Mouse (Mus musculus) forebrain, embryonic 12.5 days (tissue): ENCODE data around the gene Napb. TPM values are rescaled to one million over a fixed set of nuclear protein-coding genes. Genes with fewer than 3 reads are reported as not detected.
A peak's percentile ranks its signal among the peaks of the same experiment; 100 is the strongest.

Source experiments
- ATAC-seq: fragments of 200-750 bp; cut with Nextera tagmentation; 2 replicates; pipeline ENCODE4 v1.8.0; 2017; ENCODE audit warnings: moderate TSS enrichment; ENCODE audit not compliant: low FRiP score
- H3K27ac ChIP-seq: fragments of 300-500 bp; sonication (generic); 2 replicates; pipeline ENCODE4 v1.5.1; 2016; ENCODE audit warnings: mild to moderate bottlenecking
- H3K27me3 ChIP-seq: fragments of 300-500 bp; sonication (generic); 2 replicates; pipeline ENCODE4 v1.6.1; 2016; ENCODE audit warnings: mild to moderate bottlenecking
- H3K36me3 ChIP-seq: fragments of 300-500 bp; sonication (generic); replicated peaks from 2 replicates; pipeline ENCODE4 v1.6.1; 2016; ENCODE audit warnings: mild to moderate bottlenecking
- H3K4me1 ChIP-seq: fragments of 300-500 bp; sonication (generic); 2 replicates; pipeline ENCODE4 v1.6.1; 2016
- H3K4me2 ChIP-seq: fragments of 300-500 bp; sonication (generic); 2 replicates; pipeline ENCODE4 v1.6.1; 2016; ENCODE audit warnings: mild to moderate bottlenecking, moderate library complexity
- H3K4me3 ChIP-seq: fragments of 300-500 bp; sonication (generic); replicated peaks from 2 replicates; pipeline ENCODE4 v1.5.1; 2016; ENCODE audit warnings: mild to moderate bottlenecking
- H3K9ac ChIP-seq: fragments of 300-500 bp; sonication (generic); 2 replicates; pipeline ENCODE4 v1.6.1; 2016; ENCODE audit warnings: mild to moderate bottlenecking
- H3K9me3 ChIP-seq: fragments of 300-500 bp; sonication (generic); 2 replicates; pipeline ENCODE4 v1.6.1; 2016
- WGBS: fragments of 180-500 bp; shearing (Covaris S2); methylation state at CpG from one replicate; pipeline ENCODE4 v1.1.7; 2016; 5-methylcytosine and 5-hydroxymethylcytosine counted together
- polyA plus RNA-seq: library from polyadenylated mRNA; unstranded; fragments of >200 nt; fragmentation: Nextera tagmentation; extraction: Ambion mirVana; gene quantifications from 2 replicates; pipeline ENCODE4 v1.2.1, GENCODE M21; 2016

Napb gene
- polyA plus RNA-seq, 1 experiment from 2014 or later, result 18.6 TPM

GRCm38 (mm10) chr2:148684972-148685371, 47.3 kb downstream of the Napb start:
- H3K36me3 ChIP-seq, result peaks cover 55% of the 10 kb centered on the region
- no peak for ATAC-seq
- H3K4me3 ChIP-seq, result no peak overlapping the region
- WGBS, result 94% methylated on average over 2 of the region's 2 CpGs
- H3K4me1 ChIP-seq, result peaks cover 17% of the 10 kb centered on the region
- no peaks in the 10 kb centered on the region for H3K27me3 ChIP-seq
- no peaks in the 10 kb centered on the region for H3K9me3 ChIP-seq
- H3K27ac ChIP-seq, result no peak overlapping the region
- no peak overlapping the region for H3K4me2 ChIP-seq
- no peak overlapping the region for H3K9ac ChIP-seq

DNA sequence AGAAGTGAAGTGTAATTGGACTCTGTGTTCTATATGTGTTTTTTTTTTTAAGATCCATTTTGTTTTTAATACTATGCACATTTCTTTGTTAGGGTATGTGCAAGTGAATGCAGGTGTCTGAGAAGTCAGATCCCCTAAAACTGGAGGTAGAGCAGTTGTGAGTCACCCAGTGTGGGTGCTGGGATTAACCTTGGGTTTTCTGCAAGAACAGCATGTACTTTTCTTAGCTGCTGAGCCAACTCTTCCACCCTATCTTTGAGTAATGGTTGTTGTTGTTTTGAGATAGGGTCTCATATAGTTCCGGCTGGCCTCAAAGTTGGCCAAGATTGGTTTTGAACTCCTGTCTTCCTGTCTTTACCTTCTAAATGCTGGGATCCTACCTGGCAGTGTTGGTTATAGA, 49.2 kb downstream of the Napb start:
- H3K4me1 ChIP-seq, result peaks cover 37% of the 10 kb centered on the region
- no peak overlapping the region for H3K4me2 ChIP-seq
- no peaks in the 10 kb centered on the region for H3K9me3 ChIP-seq
- ATAC-seq, result no peak
- H3K9ac ChIP-seq, result no peak overlapping the region
- H3K36me3 ChIP-seq, result peaks cover 38% of the 10 kb centered on the region
- H3K27ac ChIP-seq, result no peak overlapping the region
- WGBS, result 88% methylated on average over 1 of the region's 1 CpGs
- no peak overlapping the region for H3K4me3 ChIP-seq
- no peaks in the 10 kb centered on the region for H3K27me3 ChIP-seq

- WGBS, result 12% methylated on average over 17 of the region's 17 CpGs
- peak; percentile 59 for ATAC-seq
- Histone ChIP-seq H3K9me3 (no peaks in the 10 kb centered on the region), H3K36me3 (peaks cover 33% of the 10 kb centered on the region), H3K27ac (peak overlapping the region; percentile 93), H3K9ac (peak overlapping the region; percentile 78), H3K27me3 (no peaks in the 10 kb centered on the region), H3K4me3 (peak overlapping the region; percentile 68), H3K4me1 (peaks cover 50% of the 10 kb centered on the region), H3K4me2 (peak overlapping the region; percentile 67)
These were observed 50.8 kb downstream of the Napb start for GRCm38 (mm10) chr2:148681461-148681891.

DNA sequence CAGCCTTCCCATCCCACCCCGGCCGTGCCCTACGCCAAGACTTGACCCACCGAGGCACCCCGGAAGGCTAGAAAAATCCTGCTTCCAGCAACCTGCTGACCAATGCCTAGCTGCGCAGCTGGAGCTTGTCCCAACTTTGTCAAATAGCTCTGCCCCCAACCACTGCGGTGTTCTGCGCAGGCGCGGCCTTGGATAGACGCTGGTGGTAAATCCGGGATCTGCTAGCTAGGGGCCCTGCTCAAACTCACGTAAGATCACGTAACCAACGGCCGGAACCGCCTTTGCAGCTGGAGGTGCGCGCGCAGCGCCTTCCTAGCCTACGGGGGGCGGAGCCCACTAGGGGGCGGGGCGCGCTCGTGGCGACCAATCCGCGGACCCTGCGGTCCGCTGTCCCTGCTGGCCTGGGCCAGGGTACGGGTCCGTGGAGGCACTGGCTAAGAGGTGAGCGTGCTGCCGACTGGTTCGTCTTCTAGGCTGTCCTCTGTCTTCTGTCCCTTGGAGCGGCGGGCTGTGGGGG, 51.4 kb downstream of the Napb start, which contains the start of gene Gzf1:
TSS of gene Gzf1 (plus strand) at position 249 of the 517 bp plus-strand sequence.
- Histone ChIP-seq H3K9me3 (no peaks in the 10 kb centered on the region), H3K4me3 (peak within 1 kb of the TSS; percentile 68), H3K27ac (peak within 1 kb of the TSS; percentile 93), H3K36me3 (peaks cover 33% of the 10 kb centered on the region), H3K4me2 (peak within 1 kb of the TSS; percentile 67), H3K27me3 (no peaks in the 10 kb centered on the region), H3K9ac (peak within 1 kb of the TSS; percentile 78), H3K4me1 (peaks cover 50% of the 10 kb centered on the region)
- WGBS, result 1% methylated on average over 39 of the region's 39 CpGs
- ATAC-seq, result peak; percentile 94

- Histone ChIP-seq H3K4me1 (peaks cover 50% of the 10 kb centered on the region), H3K4me2 (peak overlapping the region; percentile 67), H3K27me3 (no peaks in the 10 kb centered on the region), H3K4me3 (peak overlapping the region; percentile 15; the same call in 1 of the 2 replicates), H3K27ac (peak overlapping the region; percentile 93), H3K9ac (peak overlapping the region; percentile 40; the same call in 1 of the 2 replicates), H3K9me3 (no peaks in the 10 kb centered on the region), H3K36me3 (peaks cover 37% of the 10 kb centered on the region)
- peak; percentile 47 for ATAC-seq
- WGBS, result 2% methylated on average over 9 of the region's 9 CpGs
These were observed 52.9 kb downstream of the Napb start for GRCm38 (mm10) chr2:148679346-148679745.

DNA sequence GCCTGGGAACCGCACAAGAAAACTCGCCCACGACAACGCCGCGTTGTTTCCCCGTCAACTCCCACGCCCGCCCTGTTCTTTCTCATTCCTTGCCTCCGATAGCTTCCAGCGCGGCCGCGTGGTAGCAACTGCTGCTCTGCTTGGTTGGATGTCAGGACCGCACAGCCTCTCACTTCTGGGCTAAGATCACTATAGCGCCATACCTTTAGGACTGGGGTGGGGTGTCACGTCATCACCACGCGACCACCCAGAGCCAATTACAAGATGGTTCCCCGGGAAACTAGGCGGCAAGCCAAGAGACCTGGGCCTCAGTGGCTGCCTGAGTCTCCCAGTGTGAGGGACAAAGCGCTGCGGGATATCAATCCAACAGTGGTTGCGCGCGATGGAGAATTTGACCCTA, 54.5 kb downstream of the Napb start:
- H3K4me2 ChIP-seq, result peak overlapping the region; percentile 59
- H3K4me1 ChIP-seq, result peaks cover 63% of the 10 kb centered on the region
- peak; percentile 50 for ATAC-seq
- H3K27ac ChIP-seq, result peak overlapping the region; percentile 93
- H3K4me3 ChIP-seq, result peak overlapping the region; percentile 46
- 2% methylated on average over 26 of the region's 26 CpGs for WGBS
- H3K27me3 ChIP-seq, result no peaks in the 10 kb centered on the region
- H3K9me3 ChIP-seq, result no peaks in the 10 kb centered on the region
- peak overlapping the region; percentile 56 for H3K9ac ChIP-seq
- H3K36me3 ChIP-seq, result peaks cover 27% of the 10 kb centered on the region

GRCm38 (mm10) chr2:148672199-148673096, 59.8 kb downstream of the Napb start, which contains the start of gene Nxt1:
Nxt1 (plus strand) TSS chr2:148672601.
- Histone ChIP-seq H3K4me1 (peaks cover 27% of the 10 kb centered on the region), H3K27ac (peak within 1 kb of the TSS; percentile 76), H3K9ac (peak within 1 kb of the TSS; percentile 87), H3K36me3 (peaks cover 27% of the 10 kb centered on the region), H3K9me3 (no peaks in the 10 kb centered on the region), H3K27me3 (no peaks in the 10 kb centered on the region), H3K4me2 (peak within 1 kb of the TSS; percentile 80), H3K4me3 (peak within 1 kb of the TSS; percentile 75)
- 1% methylated on average over 58 of the region's 58 CpGs for WGBS
- ATAC-seq, result peak; percentile 100

- Histone ChIP-seq H3K27ac (no peak overlapping the region), H3K4me3 (no peak overlapping the region), H3K36me3 (no peaks in the 10 kb centered on the region), H3K9ac (no peak overlapping the region), H3K4me1 (peaks cover 4% of the 10 kb centered on the region; the same call in 1 of the 2 replicates), H3K9me3 (no peaks in the 10 kb centered on the region), H3K27me3 (no peaks in the 10 kb centered on the region), H3K4me2 (no peak overlapping the region)
- no peak for ATAC-seq
- WGBS, result 100% methylated on average over 1 of the region's 1 CpGs
These were observed 68.8 kb downstream of the Napb start for GRCm38 (mm10) chr2:148663458-148663857.

DNA sequence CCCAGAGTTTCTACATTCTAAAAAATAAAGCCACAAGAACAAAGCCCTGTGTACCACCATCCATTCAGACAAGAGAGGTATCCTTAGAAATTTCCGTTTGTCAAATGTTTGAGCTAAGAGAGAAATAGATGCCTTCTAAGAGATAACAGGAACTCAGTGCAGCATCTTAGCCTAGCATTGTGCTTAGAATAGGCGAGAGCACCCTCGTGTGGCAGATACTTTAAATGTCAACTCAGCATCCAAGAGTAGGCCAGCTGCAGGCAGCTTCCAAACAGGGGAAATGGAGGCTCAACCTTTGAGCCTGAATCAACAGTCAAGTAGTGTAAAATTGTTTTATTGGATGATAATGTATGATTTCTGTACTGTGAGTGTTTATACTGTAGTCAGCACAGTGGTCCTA, 77.3 kb downstream of the Napb start:
- 0 out of 2 replicates have a peak, but pooled peaks have one; percentile 53 for ATAC-seq
- Histone ChIP-seq H3K9me3 (no peaks in the 10 kb centered on the region), H3K4me1 (peaks cover 6% of the 10 kb centered on the region), H3K36me3 (no peaks in the 10 kb centered on the region), H3K4me2 (no peak overlapping the region), H3K27ac (no peak overlapping the region), H3K27me3 (no peaks in the 10 kb centered on the region), H3K4me3 (no peak overlapping the region), H3K9ac (no peak overlapping the region)
- WGBS, result 5% methylated on average over 3 of the region's 3 CpGs

GRCm38 (mm10) chr2:148650587-148651357, 81.5 kb downstream of the Napb start:
- WGBS, result 8% methylated on average over 3 of the region's 3 CpGs
- Histone ChIP-seq H3K9me3 (no peaks in the 10 kb centered on the region), H3K9ac (no peak overlapping the region), H3K27me3 (no peaks in the 10 kb centered on the region), H3K36me3 (no peaks in the 10 kb centered on the region), H3K27ac (no peak overlapping the region), H3K4me2 (no peak overlapping the region), H3K4me3 (no peak overlapping the region), H3K4me1 (peaks cover 6% of the 10 kb centered on the region)
- peak; percentile 72; the same call in 1 of the 2 replicates for ATAC-seq

DNA sequence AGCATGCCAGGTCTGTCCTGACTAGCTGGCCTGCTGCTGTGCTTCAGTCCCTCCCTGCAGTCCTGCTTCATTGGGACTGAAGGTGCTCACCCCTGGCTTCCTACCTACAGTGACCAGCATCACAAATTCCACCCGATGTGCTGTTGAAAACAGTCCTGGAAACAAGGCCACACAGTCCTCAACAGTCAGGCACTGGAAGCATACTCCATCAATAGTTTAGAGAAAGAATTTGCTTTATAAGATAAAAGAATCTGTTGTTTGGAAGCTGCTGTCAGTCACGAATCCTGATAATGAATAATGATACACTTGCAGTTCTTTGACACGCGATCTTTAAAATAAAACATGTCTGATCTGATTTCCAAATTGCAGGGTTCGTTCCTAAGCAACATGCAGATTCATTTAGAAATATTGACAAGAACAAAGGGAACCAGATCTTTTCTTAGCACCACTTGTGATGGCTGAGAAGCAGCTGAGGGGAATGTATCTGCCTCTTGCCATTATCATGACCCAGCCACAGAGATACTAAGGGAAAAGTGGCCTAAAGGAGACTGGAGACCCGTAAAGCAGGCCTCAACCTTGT, 87.8 kb downstream of the Napb start:
- no peaks in the 10 kb centered on the region for H3K36me3 ChIP-seq
- no peaks in the 10 kb centered on the region for H3K9me3 ChIP-seq
- ATAC-seq, result no peak
- H3K4me2 ChIP-seq, result no peak overlapping the region
- 74% methylated on average over 6 of the region's 6 CpGs for WGBS
- no peaks in the 10 kb centered on the region for H3K27me3 ChIP-seq
- no peaks in the 10 kb centered on the region for H3K4me1 ChIP-seq
- H3K27ac ChIP-seq, result no peak overlapping the region
- no peak overlapping the region for H3K9ac ChIP-seq
- H3K4me3 ChIP-seq, result no peak overlapping the region
